Mouse (Mus musculus): ENCODE measurements around the gene Gm10762. TPM values are rescaled to one million over a fixed set of nuclear protein-coding genes. Genes with fewer than 3 reads are reported as not detected.
A peak's percentile ranks its signal among the peaks of the same experiment; 100 is the strongest.

The Gm10762 gene
- polyA plus RNA-seq, 1 experiment from 2014 or later: 33.6 TPM

GRCm38 (mm10) chr2:128954186-128954585 is 13.3 kb downstream of the Gm10762 start:
- no peak for ATAC-seq (ENCODE audit: insufficient number of reproducible peaks, insufficient read depth, low FRiP score, low TSS enrichment)
- Histone ChIP-seq H3K27ac (no peak overlapping the region), H3K4me1 (no peaks in the 10 kb centered on the region), H3K4me3 (no peak overlapping the region), H3K27me3 (0 out of 2 replicates have a peak, but pooled peaks cover 3% of the 10 kb centered on the region), H3K9ac (no peak overlapping the region), H3K9me3 (no peaks in the 10 kb centered on the region), H3K4me2 (replicated peaks) (no peak overlapping the region), H3K36me3 (no peaks in the 10 kb centered on the region)

- H3K4me1 ChIP-seq: no peaks in the 10 kb centered on the region
- no peaks in the 10 kb centered on the region for H3K9me3 ChIP-seq
- H3K4me3 ChIP-seq: no peak overlapping the region
- ATAC-seq (ENCODE audit: insufficient number of reproducible peaks, insufficient read depth, low FRiP score, low TSS enrichment): no peak
- H3K27ac ChIP-seq: no peak overlapping the region
- H3K4me2 ChIP-seq (replicated peaks): no peak overlapping the region
- WGBS: 32% methylated on average over 6 of the region's 6 CpGs
- 0 out of 2 replicates have a peak, but pooled peaks cover 3% of the 10 kb centered on the region for H3K27me3 ChIP-seq
- H3K9ac ChIP-seq: no peak overlapping the region
- H3K36me3 ChIP-seq: no peaks in the 10 kb centered on the region
Observed at GRCm38 (mm10) chr2:128947962-128948588, 19.4 kb downstream of the Gm10762 start.

- peak within 1 kb of the TSS; percentile 91 for H3K27ac ChIP-seq
- peak within 1 kb of the TSS; percentile 77 for H3K9ac ChIP-seq
- no peaks in the 10 kb centered on the region for H3K27me3 ChIP-seq
- H3K4me2 ChIP-seq (replicated peaks): peak within 1 kb of the TSS; percentile 74
- H3K9me3 ChIP-seq: no peaks in the 10 kb centered on the region
- peaks cover 4% of the 10 kb centered on the region; the same call in 1 of the 2 replicates for H3K4me1 ChIP-seq
- no peaks in the 10 kb centered on the region for H3K36me3 ChIP-seq
- peak within 1 kb of the TSS; percentile 79 for H3K4me3 ChIP-seq
- WGBS: 2% methylated on average over 65 of the region's 65 CpGs
- peak; percentile 81 for ATAC-seq (ENCODE audit: insufficient number of reproducible peaks, insufficient read depth, low FRiP score, low TSS enrichment)
Observed at GRCm38 (mm10) chr2:128943538-128944528, 23.7 kb downstream of the Gm10762 start, which contains the start of gene Zc3h8. Zc3h8 (minus strand) TSS chr2:128944077.

GRCm38 (mm10) chr2:128936256-128936655 is 31.3 kb downstream of the Gm10762 start:
- H3K4me1 ChIP-seq: no peaks in the 10 kb centered on the region
- H3K4me3 ChIP-seq: no peak overlapping the region
- no peak for ATAC-seq (ENCODE audit: insufficient number of reproducible peaks, insufficient read depth, low FRiP score, low TSS enrichment)
- 78% methylated on average over 3 of the region's 3 CpGs for WGBS
- H3K9ac ChIP-seq: no peak overlapping the region
- H3K36me3 ChIP-seq: peaks cover 4% of the 10 kb centered on the region; the same call in 1 of the 2 replicates
- no peak overlapping the region for H3K4me2 ChIP-seq (replicated peaks)
- H3K27me3 ChIP-seq: no peaks in the 10 kb centered on the region
- no peaks in the 10 kb centered on the region for H3K9me3 ChIP-seq
- no peak overlapping the region for H3K27ac ChIP-seq

- no peaks in the 10 kb centered on the region for H3K9me3 ChIP-seq
- ATAC-seq (ENCODE audit: insufficient number of reproducible peaks, insufficient read depth, low FRiP score, low TSS enrichment): no peak
- H3K4me2 ChIP-seq (replicated peaks): no peak overlapping the region
- H3K27me3 ChIP-seq: no peaks in the 10 kb centered on the region
- H3K4me1 ChIP-seq: no peaks in the 10 kb centered on the region
- peaks cover 21% of the 10 kb centered on the region; the same call in 1 of the 2 replicates for H3K36me3 ChIP-seq
- no peak overlapping the region for H3K27ac ChIP-seq
- H3K9ac ChIP-seq: no peak overlapping the region
- no peak overlapping the region for H3K4me3 ChIP-seq
Observed at GRCm38 (mm10) chr2:128930704-128931103, 36.8 kb downstream of the Gm10762 start.

- H3K4me2 ChIP-seq (replicated peaks): no peak overlapping the region
- no peak for ATAC-seq (ENCODE audit: insufficient number of reproducible peaks, insufficient read depth, low FRiP score, low TSS enrichment)
- no peaks in the 10 kb centered on the region for H3K4me1 ChIP-seq
- H3K4me3 ChIP-seq: no peak overlapping the region
- no peaks in the 10 kb centered on the region for H3K9me3 ChIP-seq
- WGBS: 67% methylated on average over 3 of the region's 3 CpGs
- no peak overlapping the region for H3K9ac ChIP-seq
- H3K36me3 ChIP-seq: peaks cover 19% of the 10 kb centered on the region; the same call in 1 of the 2 replicates
- no peak overlapping the region for H3K27ac ChIP-seq
- no peaks in the 10 kb centered on the region for H3K27me3 ChIP-seq
Observed at GRCm38 (mm10) chr2:128928446-128928845, 39.1 kb downstream of the Gm10762 start.

GRCm38 (mm10) chr2:128924799-128925198 is 42.7 kb downstream of the Gm10762 start:
- no peaks in the 10 kb centered on the region for H3K9me3 ChIP-seq
- no peak for ATAC-seq (ENCODE audit: insufficient number of reproducible peaks, insufficient read depth, low FRiP score, low TSS enrichment)
- H3K4me1 ChIP-seq: no peaks in the 10 kb centered on the region
- no peak overlapping the region for H3K9ac ChIP-seq
- peaks cover 15% of the 10 kb centered on the region; the same call in 1 of the 2 replicates for H3K36me3 ChIP-seq
- no peak overlapping the region for H3K27ac ChIP-seq
- H3K4me2 ChIP-seq (replicated peaks): no peak overlapping the region
- no peaks in the 10 kb centered on the region for H3K27me3 ChIP-seq
- 79% methylated on average over 4 of the region's 4 CpGs for WGBS
- no peak overlapping the region for H3K4me3 ChIP-seq

Small RNAs within 50 kb of the gene (microRNA-seq; reads per million reads assigned to microRNA genes)
- gene Gm22859: not detected

Other genes starting within 250 kb of the Gm10762 start
- gene Tmem87b, start 149.6 kb downstream of the Gm10762 start, polyA plus RNA-seq (2016; fragmentation: Nextera tagmentation; extraction: Ambion mirVana): 30.4 and 31.2 TPM in 2 replicates
- gene Fbln7, start 104.7 kb downstream of the Gm10762 start, polyA plus RNA-seq (2016; fragmentation: Nextera tagmentation; extraction: Ambion mirVana): 3.4 TPM in 2 replicates
- 7.6 and 9.2 TPM in 2 replicates for gene Zc3h8, start 23.6 kb downstream of the Gm10762 start, polyA plus RNA-seq (2016; fragmentation: Nextera tagmentation; extraction: Ambion mirVana)
- 2.9 and 3.3 TPM in 2 replicates for gene Zc3h6, start 323 bp downstream of the Gm10762 start, polyA plus RNA-seq (2016; fragmentation: Nextera tagmentation; extraction: Ambion mirVana)
- gene Vinac1, start 80.4 kb upstream of the Gm10762 start, polyA plus RNA-seq (2016; fragmentation: Nextera tagmentation; extraction: Ambion mirVana): 0.08 and 0.13 TPM in 2 replicates
- 19.3 and 20.9 TPM in 2 replicates for gene Ttl, start 98.2 kb upstream of the Gm10762 start, polyA plus RNA-seq (2016; fragmentation: Nextera tagmentation; extraction: Ambion mirVana)
- 33.2 and 33.6 TPM in 2 replicates for gene Polr1b, start 133.3 kb upstream of the Gm10762 start, polyA plus RNA-seq (2016; fragmentation: Nextera tagmentation; extraction: Ambion mirVana)
- gene Chchd5, start 162.0 kb upstream of the Gm10762 start, polyA plus RNA-seq (2016; fragmentation: Nextera tagmentation; extraction: Ambion mirVana): 24.7 and 27.2 TPM in 2 replicates
- gene Slc20a1, start 231.0 kb upstream of the Gm10762 start, polyA plus RNA-seq (2016; fragmentation: Nextera tagmentation; extraction: Ambion mirVana): 43.8 and 46.3 TPM in 2 replicates